Mouse (Mus musculus) lung, embryonic 15.5 days (tissue): Measurements from ENCODE around the gene 4933424G06Rik. TPM values are rescaled to one million over a fixed set of nuclear protein-coding genes. Genes with fewer than 3 reads are reported as not detected.

Experiments used
- ATAC-seq: fragments of 200-750 bp; cut with Nextera tagmentation; 2 replicates; pipeline ENCODE4 v1.8.0; 2017; ENCODE audit warnings: moderate number of reproducible peaks, borderline replicate concordance; ENCODE audit not compliant: low FRiP score, low TSS enrichment; ENCODE audit errors: extremely low read depth
- H3K27ac ChIP-seq: fragments of 300-500 bp; sonication (generic); 2 replicates; pipeline ENCODE4 v1.5.1; 2015; ENCODE audit warnings: moderate library complexity, mild to moderate bottlenecking, inconsistent platforms
- H3K27me3 ChIP-seq: fragments of 300-500 bp; sonication (generic); 2 replicates; pipeline ENCODE4 v1.6.1; 2015; ENCODE audit warnings: inconsistent platforms
- H3K36me3 ChIP-seq: fragments of 300-500 bp; sonication (generic); 2 replicates; pipeline ENCODE4 v1.6.1; 2015; ENCODE audit warnings: inconsistent platforms
- H3K4me1 ChIP-seq: fragments of 300-500 bp; sonication (generic); 2 replicates; pipeline ENCODE4 v1.6.1; 2015; ENCODE audit warnings: inconsistent platforms
- H3K4me2 ChIP-seq: fragments of 300-500 bp; sonication (generic); 2 replicates; pipeline ENCODE4 v1.6.1; 2015; ENCODE audit warnings: inconsistent platforms, mild to moderate bottlenecking, moderate library complexity
- H3K4me3 ChIP-seq: fragments of 300-500 bp; sonication (generic); 2 replicates; pipeline ENCODE4 v1.5.1; 2015; ENCODE audit warnings: mild to moderate bottlenecking, inconsistent platforms
- H3K9ac ChIP-seq: fragments of 300-500 bp; sonication (generic); 2 replicates; pipeline ENCODE4 v1.6.1; 2015; ENCODE audit warnings: inconsistent platforms
- H3K9me3 ChIP-seq: fragments of 300-500 bp; sonication (generic); 2 replicates; pipeline ENCODE4 v1.6.1; 2016; ENCODE audit warnings: inconsistent platforms
- WGBS: fragments of 180-500 bp; shearing (Covaris S2); methylation state at CpG from one replicate; pipeline ENCODE4 v1.1.7; 2015; 5-methylcytosine and 5-hydroxymethylcytosine counted together
- polyA plus RNA-seq: library from polyadenylated mRNA; unstranded; fragments of >200 nt; fragmentation: Nextera tagmentation; extraction: Ambion mirVana; gene quantifications from 2 replicates; pipeline ENCODE4 v1.2.1, GENCODE M21; 2015

4933424G06Rik gene
- polyA plus RNA-seq, 1 experiment from 2014 or later, result not detected

GRCm38 (mm10) chr1:36758553-36758952 lies 48.6 kb downstream of the 4933424G06Rik start:
- 76% methylated on average over 9 of the region's 9 CpGs for WGBS

GRCm38 (mm10) chr1:36759076-36759475 lies 49.1 kb downstream of the 4933424G06Rik start:
- no peak overlapping the region for H3K9ac ChIP-seq
- H3K36me3 ChIP-seq, result no peaks in the 10 kb centered on the region
- H3K4me3 ChIP-seq, result no peak overlapping the region
- no peaks in the 10 kb centered on the region for H3K27me3 ChIP-seq
- H3K9me3 ChIP-seq, result no peaks in the 10 kb centered on the region
- no peak overlapping the region for H3K27ac ChIP-seq
- H3K4me1 ChIP-seq, result no peaks in the 10 kb centered on the region
- 80% methylated on average over 18 of the region's 18 CpGs for WGBS
- no peak for ATAC-seq
- H3K4me2 ChIP-seq, result no peak overlapping the region

More at GRCm38 (mm10) chr1:36758553-36758952, 48.6 kb downstream of the 4933424G06Rik start:
- Histone ChIP-seq H3K4me1 (no peaks in the 10 kb centered on the region), H3K4me3 (no peak overlapping the region), H3K4me2 (no peak overlapping the region), H3K27ac (no peak overlapping the region), H3K36me3 (no peaks in the 10 kb centered on the region), H3K9me3 (no peaks in the 10 kb centered on the region), H3K9ac (no peak overlapping the region), H3K27me3 (no peaks in the 10 kb centered on the region)
- ATAC-seq, result no peak

- 61% methylated on average over 9 of the region's 9 CpGs for WGBS
- H3K4me3 ChIP-seq, result no peak overlapping the region
These were observed 50.5 kb downstream of the 4933424G06Rik start for GRCm38 (mm10) chr1:36760401-36760800.

GRCm38 (mm10) chr1:36761061-36761460 lies 51.1 kb downstream of the 4933424G06Rik start:
- no peaks in the 10 kb centered on the region for H3K36me3 ChIP-seq
- WGBS, result 85% methylated on average over 8 of the region's 8 CpGs
- ATAC-seq, result no peak

More at GRCm38 (mm10) chr1:36760401-36760800, 50.5 kb downstream of the 4933424G06Rik start:
- H3K4me1 ChIP-seq, result no peaks in the 10 kb centered on the region
- no peak overlapping the region for H3K9ac ChIP-seq
- H3K4me2 ChIP-seq, result no peak overlapping the region
- H3K36me3 ChIP-seq, result no peaks in the 10 kb centered on the region
- no peaks in the 10 kb centered on the region for H3K9me3 ChIP-seq
- H3K27me3 ChIP-seq, result no peaks in the 10 kb centered on the region
- H3K27ac ChIP-seq, result no peak overlapping the region
- ATAC-seq, result no peak

GRCm38 (mm10) chr1:36761568-36761967 lies 51.6 kb downstream of the 4933424G06Rik start, which contains the start of gene Zap70:
Zap70 (plus strand) TSS chr1:36761798.
- Histone ChIP-seq H3K27me3 (no peaks in the 10 kb centered on the region), H3K9me3 (no peaks in the 10 kb centered on the region), H3K27ac (no peak within 1 kb of the TSS), H3K4me3 (no peak within 1 kb of the TSS), H3K9ac (no peak within 1 kb of the TSS), H3K4me1 (no peaks in the 10 kb centered on the region), H3K4me2 (no peak within 1 kb of the TSS), H3K36me3 (no peaks in the 10 kb centered on the region)
- WGBS, result 69% methylated on average over 11 of the region's 11 CpGs
- ATAC-seq, result no peak

More at GRCm38 (mm10) chr1:36761061-36761460, 51.1 kb downstream of the 4933424G06Rik start:
- Histone ChIP-seq H3K27me3 (no peaks in the 10 kb centered on the region), H3K9me3 (no peaks in the 10 kb centered on the region), H3K4me2 (no peak overlapping the region), H3K4me3 (no peak overlapping the region), H3K9ac (no peak overlapping the region), H3K4me1 (no peaks in the 10 kb centered on the region), H3K27ac (no peak overlapping the region)

GRCm38 (mm10) chr1:36766431-36767205 lies 56.7 kb downstream of the 4933424G06Rik start:
- H3K27ac ChIP-seq, result no peak overlapping the region
- no peaks in the 10 kb centered on the region for H3K36me3 ChIP-seq
- H3K9ac ChIP-seq, result no peak overlapping the region
- no peak for ATAC-seq
- peaks cover 17% of the 10 kb centered on the region for H3K27me3 ChIP-seq
- H3K4me3 ChIP-seq, result no peak overlapping the region
- no peak overlapping the region for H3K4me2 ChIP-seq
- no peaks in the 10 kb centered on the region for H3K4me1 ChIP-seq
- 31% methylated on average over 4 of the region's 4 CpGs for WGBS
- no peaks in the 10 kb centered on the region for H3K9me3 ChIP-seq

- Histone ChIP-seq H3K9me3 (no peaks in the 10 kb centered on the region), H3K4me3 (no peak overlapping the region), H3K4me2 (no peak overlapping the region), H3K9ac (no peak overlapping the region), H3K36me3 (no peaks in the 10 kb centered on the region), H3K27ac (no peak overlapping the region), H3K4me1 (no peaks in the 10 kb centered on the region), H3K27me3 (peaks cover 17% of the 10 kb centered on the region)
- ATAC-seq, result no peak
- 20% methylated on average over 10 of the region's 10 CpGs for WGBS
These were observed 57.4 kb downstream of the 4933424G06Rik start for GRCm38 (mm10) chr1:36767321-36767720.

- peaks cover 17% of the 10 kb centered on the region for H3K27me3 ChIP-seq
- WGBS, result 67% methylated on average over 5 of the region's 5 CpGs
- no peaks in the 10 kb centered on the region for H3K4me1 ChIP-seq
- no peak overlapping the region for H3K4me3 ChIP-seq
- H3K9me3 ChIP-seq, result no peaks in the 10 kb centered on the region
- H3K27ac ChIP-seq, result no peak overlapping the region
- H3K4me2 ChIP-seq, result no peak overlapping the region
- H3K9ac ChIP-seq, result no peak overlapping the region
- no peak for ATAC-seq
- no peaks in the 10 kb centered on the region for H3K36me3 ChIP-seq
These were observed 58.8 kb downstream of the 4933424G06Rik start for GRCm38 (mm10) chr1:36768786-36769185.

- Histone ChIP-seq H3K36me3 (no peaks in the 10 kb centered on the region), H3K9ac (no peak overlapping the region), H3K4me3 (no peak overlapping the region), H3K27me3 (peaks cover 17% of the 10 kb centered on the region), H3K4me1 (no peaks in the 10 kb centered on the region), H3K4me2 (no peak overlapping the region), H3K27ac (no peak overlapping the region), H3K9me3 (no peaks in the 10 kb centered on the region)
- 72% methylated on average over 1 of the region's 1 CpGs for WGBS
- ATAC-seq, result no peak
These were observed 60.0 kb downstream of the 4933424G06Rik start for GRCm38 (mm10) chr1:36769951-36770350.

GRCm38 (mm10) chr1:36770998-36771397 lies 61.0 kb downstream of the 4933424G06Rik start:
- WGBS, result 12% methylated on average over 27 of the region's 27 CpGs
- H3K4me2 ChIP-seq, result peak overlapping the region; percentile 49
- no peak overlapping the region for H3K27ac ChIP-seq
- ATAC-seq, result no peak; the same call in 1 of the 2 replicates
- peaks cover 17% of the 10 kb centered on the region for H3K27me3 ChIP-seq
- H3K4me1 ChIP-seq, result no peaks in the 10 kb centered on the region
- H3K4me3 ChIP-seq, result peak overlapping the region; percentile 14
- H3K9me3 ChIP-seq, result no peaks in the 10 kb centered on the region
- no peaks in the 10 kb centered on the region for H3K36me3 ChIP-seq
- no peak overlapping the region for H3K9ac ChIP-seq

GRCm38 (mm10) chr1:36772198-36772934 lies 62.4 kb downstream of the 4933424G06Rik start:
- Histone ChIP-seq H3K4me3 (no peak overlapping the region), H3K9me3 (no peaks in the 10 kb centered on the region), H3K27me3 (peaks cover 17% of the 10 kb centered on the region), H3K36me3 (no peaks in the 10 kb centered on the region), H3K4me2 (no peak overlapping the region), H3K27ac (no peak overlapping the region), H3K4me1 (no peaks in the 10 kb centered on the region), H3K9ac (no peak overlapping the region)
- ATAC-seq, result no peak
- 81% methylated on average over 9 of the region's 9 CpGs for WGBS

GRCm38 (mm10) chr1:36780793-36781192 lies 70.8 kb downstream of the 4933424G06Rik start:
- 85% methylated on average over 13 of the region's 13 CpGs for WGBS
- Histone ChIP-seq H3K4me3 (no peak overlapping the region), H3K4me2 (no peak overlapping the region), H3K9me3 (no peaks in the 10 kb centered on the region), H3K36me3 (no peaks in the 10 kb centered on the region), H3K27ac (no peak overlapping the region), H3K27me3 (no peaks in the 10 kb centered on the region), H3K4me1 (peaks cover 11% of the 10 kb centered on the region), H3K9ac (no peak overlapping the region)
- ATAC-seq, result no peak
